Mouse (Mus musculus) kidney, postnatal 4 days (tissue): Measurements from ENCODE around the gene C87414.
"Not testable (repeated sequence)": the region's sequence is repeated elsewhere in the genome, so short reads cannot be mapped to it uniquely, and the experiment has no call there.

Source experiments
- DNase-seq, 2 experiments: peaks; one replicate each; pipeline ENCODE4 v3.0.0; 2021; ENCODE audit warnings: mixed read lengths in 2 of 2

Gene C87414

DNA sequence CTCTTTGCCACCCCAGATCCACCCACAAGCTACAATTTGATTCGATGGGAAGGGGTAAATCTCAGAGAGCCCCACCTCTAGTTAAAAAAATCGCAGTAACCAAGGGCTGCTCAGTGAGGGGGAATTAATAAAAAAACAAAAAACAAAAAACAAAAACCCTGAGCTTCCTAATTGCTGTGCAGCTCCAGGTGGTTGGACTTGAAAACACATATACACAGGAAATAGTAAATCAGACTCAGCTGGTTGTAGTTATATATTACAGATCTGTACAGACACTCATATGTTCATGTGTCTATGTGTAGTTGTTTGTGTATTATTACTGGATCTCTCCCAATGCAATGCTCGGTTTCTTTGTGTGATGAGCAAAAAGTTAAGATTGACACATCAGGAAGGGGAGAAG, at the start of gene C87414:
Gene C87414, minus strand, starts transcription at position 101 of the 400 bp plus-strand sequence.
- not testable (repeated sequence) for DNase-seq

DNA sequence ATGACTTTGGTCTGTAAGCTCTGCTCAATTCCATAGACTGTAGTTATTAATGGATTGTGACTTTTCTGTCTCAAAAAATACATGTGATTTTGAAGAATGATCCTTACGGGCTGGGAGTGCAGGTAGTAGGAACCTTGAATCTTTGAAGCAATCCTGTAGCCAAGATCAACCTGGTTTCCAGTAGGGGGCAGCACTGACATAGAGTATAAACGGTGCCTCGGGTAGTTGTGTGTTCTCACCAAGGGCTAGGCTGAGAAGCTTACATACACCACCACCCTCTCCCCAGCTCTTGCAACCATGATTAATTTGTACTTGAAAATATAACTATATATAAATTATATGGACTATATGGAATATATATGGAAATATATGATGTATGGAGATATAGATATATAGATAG, 13.3 kb upstream of the C87414 start:
- DNase-seq: peak; percentile 2 to 8
